Comparison of ENCODE assay signal across 35 mouse cellular contexts in the genomic region with DNA sequence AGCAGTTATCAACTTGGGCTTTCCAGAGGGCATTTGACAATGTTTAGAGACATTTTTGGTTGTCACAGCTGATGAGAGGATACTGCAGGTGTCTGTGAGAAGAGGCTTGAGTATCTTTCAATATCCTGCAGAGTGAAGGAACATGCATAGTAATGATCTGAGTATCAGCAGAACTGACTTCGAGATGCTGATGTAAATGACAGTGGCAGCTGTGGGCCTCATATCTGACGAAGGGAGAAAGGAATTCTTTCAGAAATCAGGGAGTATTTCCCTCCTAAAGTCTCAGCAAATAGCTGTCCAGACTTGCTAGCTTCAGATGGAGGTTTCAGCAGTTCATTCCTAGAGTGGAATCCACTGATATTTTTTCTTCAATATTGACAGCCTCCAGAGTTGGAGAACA.
"Had no signal": no experiment of that assay in that cellular context is flagged by ENCODE, and none has a peak within 500 bp of the region (broad histone marks: within the 10 kb centered on the region; RNA-seq: fewer than 3 reads in every experiment).

No protein-coding gene starts in this region.

- H3K36me3 ChIP-seq: heart, embryonic 10.5 days; heart, embryonic 12.5 days; heart, embryonic 13.5 days; heart, embryonic 15.5 days; hindbrain, embryonic 10.5 days; hindbrain, embryonic 12.5 days; hindbrain, embryonic 13.5 days; hindbrain, embryonic 15.5 days; intestine, embryonic 15.5 days; kidney, embryonic 15.5 days had no signal

- H3K4me2 ChIP-seq: heart, embryonic 11.5 days; heart, embryonic 12.5 days; heart, embryonic 13.5 days; heart, embryonic 15.5 days; hindbrain, embryonic 12.5 days; hindbrain, embryonic 13.5 days; hindbrain, embryonic 14.5 days; hindbrain, embryonic 15.5 days; intestine, embryonic 15.5 days; kidney, embryonic 15.5 days had no signal

- H3K9ac ChIP-seq: heart, embryonic 12.5 days; heart, embryonic 13.5 days; heart, embryonic 15.5 days; hindbrain, embryonic 12.5 days; hindbrain, embryonic 13.5 days; hindbrain, embryonic 14.5 days; hindbrain, embryonic 15.5 days; intestine, embryonic 15.5 days; kidney, embryonic 15.5 days had no signal

- ATAC-seq: hindbrain, embryonic 16.5 days; inflammation-experienced regulatory T-cells, adult 6 months; intestine, embryonic 15.5 days; intestine, embryonic 16.5 days; intestine, postnatal 0 days had no signal

- H3K4me1 ChIP-seq: heart, embryonic 10.5 days; heart, embryonic 12.5 days; heart, embryonic 13.5 days; heart, embryonic 15.5 days; hindbrain, embryonic 10.5 days; hindbrain, embryonic 12.5 days; hindbrain, embryonic 13.5 days; hindbrain, embryonic 15.5 days; intestine, embryonic 15.5 days; kidney, embryonic 15.5 days had no signal

- H3K27ac ChIP-seq: heart, embryonic 10.5 days; heart, embryonic 13.5 days; heart, embryonic 15.5 days; hindbrain, embryonic 10.5 days; hindbrain, embryonic 12.5 days; hindbrain, embryonic 13.5 days; hindbrain, embryonic 14.5 days; hindbrain, embryonic 15.5 days; intestine, embryonic 15.5 days; kidney, embryonic 15.5 days; kidney, postnatal 0 days; layer of hippocampus, adult 2 months; left cerebral cortex, adult 2 months had no signal

- H3K4me3 ChIP-seq: heart, embryonic 10.5 days; heart, embryonic 12.5 days; heart, embryonic 13.5 days; heart, embryonic 15.5 days; hindbrain, embryonic 10.5 days; hindbrain, embryonic 12.5 days; hindbrain, embryonic 13.5 days; hindbrain, embryonic 15.5 days; intestine, embryonic 15.5 days; kidney, embryonic 15.5 days; layer of hippocampus, adult 2 months; left cerebral cortex, adult 2 months had no signal

- H3K9me3 ChIP-seq: heart, embryonic 10.5 days; heart, embryonic 12.5 days; heart, embryonic 13.5 days; heart, embryonic 15.5 days; hindbrain, embryonic 10.5 days; hindbrain, embryonic 12.5 days; hindbrain, embryonic 13.5 days; hindbrain, embryonic 15.5 days; intestine, embryonic 15.5 days; kidney, embryonic 15.5 days had no signal

- H3K27me3 ChIP-seq: heart, embryonic 12.5 days; heart, embryonic 13.5 days; heart, embryonic 15.5 days; hindbrain, embryonic 12.5 days; hindbrain, embryonic 13.5 days; hindbrain, embryonic 15.5 days; intestine, embryonic 15.5 days; kidney, embryonic 15.5 days had no signal

- DNase-seq: heart, postnatal 10 days; heart, postnatal 14 days; heart, postnatal 36 days; heart, postnatal 4 days; kidney, adult 11 months; kidney, adult 18-20 months; kidney, adult 2 months; kidney, adult 8-10 months; kidney, adult 9 months; kidney, postnatal 10 days; kidney, postnatal 14 days; kidney, postnatal 25 days; kidney, postnatal 36 days; kidney, postnatal 4 days; layer of hippocampus, adult 9-11 months; layer of hippocampus, postnatal 36 days had no signal
